16 mouse cellular contexts compared by ENCODE assay signal in genomic region chr2:125293969-125294491, GRCm38 (mm10). TPM values are rescaled to one million over a fixed set of nuclear protein-coding genes. Genes with fewer than 3 reads are reported as not detected.
A peak's percentile ranks its signal among the peaks of the same experiment; 100 is the strongest.
DNase-seq lines count a peak whose midpoint lies in the region; ATAC-seq and TF ChIP-seq lines count a peak whose summit lies in the region.
"Had no signal": no experiment of that assay in that cellular context is flagged by ENCODE, and none has a peak within 500 bp of the region (broad histone marks: within the 10 kb centered on the region; RNA-seq: fewer than 3 reads in every experiment).

No protein-coding gene starts in this region.

- H3K4me2 ChIP-seq in midbrain, embryonic 11.5 days: no peak overlapping the region
- H3K4me2 ChIP-seq: neural tube, embryonic 12.5 days; stomach, embryonic 15.5 days had no signal

- intact Hi-C loops in gastrocnemius, adult 2 months (cut with DNase I): no loop called here

- H3K27me3 ChIP-seq in midbrain, embryonic 11.5 days (ENCODE audit: control insufficient read depth, insufficient read depth, low read length): no peaks in the 10 kb centered on the region
- no peaks in the 10 kb centered on the region for H3K27me3 ChIP-seq in midbrain, embryonic 10.5 days (ENCODE audit: low read depth, poor library complexity, severe bottlenecking)
- H3K27me3 ChIP-seq: neural tube, embryonic 12.5 days; stomach, embryonic 15.5 days had no signal

- H3K4me3 ChIP-seq in gastrocnemius, adult 2 months: no peak overlapping the region
- H3K4me3 ChIP-seq in midbrain, embryonic 11.5 days (ENCODE audit: low read depth, low read length): no peak overlapping the region
- no peak overlapping the region for H3K4me3 ChIP-seq in midbrain, embryonic 10.5 days
- H3K4me3 ChIP-seq: forebrain, embryonic 10.5 days; neural tube, embryonic 12.5 days; stomach, embryonic 15.5 days had no signal

- no peak overlapping the region for H3K9ac ChIP-seq in midbrain, embryonic 11.5 days (ENCODE audit: low read length)
- H3K9ac ChIP-seq: neural tube, embryonic 12.5 days; stomach, embryonic 15.5 days had no signal

- peak overlapping the region; percentile 50 for H3K27ac ChIP-seq in gastrocnemius, adult 2 months
- no peak overlapping the region for H3K27ac ChIP-seq in midbrain, embryonic 11.5 days (ENCODE audit: low read depth, low read length)
- H3K27ac ChIP-seq in midbrain, embryonic 10.5 days (replicated peaks): no peak overlapping the region
- H3K27ac ChIP-seq: forebrain, embryonic 10.5 days; neural tube, embryonic 12.5 days; stomach, embryonic 15.5 days had no signal

- ATAC-seq in midbrain, embryonic 11.5 days (ENCODE audit: low FRiP score): no peak
- no peak for ATAC-seq in megakaryocyte-erythroid progenitor cell, adult 5-6 weeks (replicated peaks; ENCODE audit: low FRiP score, low TSS enrichment, poor library complexity, severe bottlenecking)
- ATAC-seq: inflammation-experienced regulatory T-cells, adult 6 months had no signal

- H3K9me3 ChIP-seq in midbrain, embryonic 11.5 days (ENCODE audit: control insufficient read depth, low read length): no peaks in the 10 kb centered on the region
- no peaks in the 10 kb centered on the region for H3K9me3 ChIP-seq in midbrain, embryonic 10.5 days (replicated peaks)
- H3K9me3 ChIP-seq: forebrain, embryonic 10.5 days; neural tube, embryonic 12.5 days; stomach, embryonic 15.5 days had no signal

- H3K4me1 ChIP-seq in midbrain, embryonic 11.5 days (ENCODE audit: control insufficient read depth, insufficient read depth, low read length): no peaks in the 10 kb centered on the region
- no peaks in the 10 kb centered on the region for H3K4me1 ChIP-seq in midbrain, embryonic 10.5 days
- H3K4me1 ChIP-seq: forebrain, embryonic 10.5 days; neural tube, embryonic 12.5 days; stomach, embryonic 15.5 days had no signal

- peak; percentile 55 for DNase-seq in gastrocnemius, adult 2 months
- no peak for DNase-seq in gastrocnemius, postnatal 10 days
- DNase-seq in midbrain, embryonic 11.5 days (ENCODE audit: low spot score, missing footprints): peak; percentile 33
- DNase-seq in midbrain, embryonic 10.5 days (ENCODE audit: low spot score): no peak
- peak; percentile 85 for DNase-seq in fibroblast of lung, adult 2 months (ENCODE audit: low read depth)
- DNase-seq in kidney, postnatal 4 days: no peak
- DNase-seq: cerebellum, adult 11 months; cerebellum, postnatal 36 days; kidney, adult 8-10 months; kidney, postnatal 25 days; layer of hippocampus, adult 9-11 months had no signal

- WGBS in midbrain, embryonic 11.5 days: 90% methylated on average over 5 of the region's 5 CpGs
- 90% methylated on average over 5 of the region's 5 CpGs for WGBS in midbrain, embryonic 10.5 days

- H3K36me3 ChIP-seq in midbrain, embryonic 11.5 days (ENCODE audit: control insufficient read depth, insufficient read depth, low read length): no peaks in the 10 kb centered on the region
- H3K36me3 ChIP-seq in midbrain, embryonic 10.5 days: no peaks in the 10 kb centered on the region
- H3K36me3 ChIP-seq: forebrain, embryonic 10.5 days; neural tube, embryonic 12.5 days; stomach, embryonic 15.5 days had no signal

- TF ChIP-seq CTCF in gastrocnemius, adult 2 months (IDR thresholded peaks at IDR 0.05): no peak

RNA-seq across cellular contexts. Expression of gene Dut, which starts 47.0 kb away (rescaled TPM):
- total RNA-seq in gastrocnemius, adult 2 months (2021): 1 to 10 TPM; 7.0 to 7.3 TPM
- 10 to 100 TPM; 20.9 to 21.0 TPM for total RNA-seq in gastrocnemius, postnatal 10 days (2021)
- 215 and 220 TPM in 2 replicates for polyA plus RNA-seq in midbrain, embryonic 11.5 days (2014; fragmentation: Nextera tagmentation; extraction: Ambion mirVana)
- 223 and 273 TPM in 2 replicates for polyA plus RNA-seq in midbrain, embryonic 10.5 days (2016; fragmentation: Nextera tagmentation; extraction: Ambion mirVana)
- 495 and 588 TPM in 2 replicates for total RNA-seq in megakaryocyte-erythroid progenitor cell, adult 5-6 weeks (2014; fragmentation: Nextera tagmentation)
- 309 and 443 TPM in 2 replicates for total RNA-seq in megakaryocyte-erythroid progenitor cell, adult 5-6 weeks (2017)

Comparison
In these comparisons a context has a peak if more than half of its experiments do, and no peak if none do; other contexts are left out.
1. DNase-seq: peak in gastrocnemius, adult 2 months (single experiment), midbrain, embryonic 11.5 days (single experiment) and fibroblast of lung, adult 2 months (single experiment); none in gastrocnemius, postnatal 10 days (single experiment), midbrain, embryonic 10.5 days (single experiment) and kidney, postnatal 4 days (0 of 2).
2. RNA of gene Dut, which starts 47.0 kb away (total RNA-seq): 309 to 588 TPM in megakaryocyte-erythroid progenitor cell, adult 5-6 weeks; 20.9 to 21.0 TPM in gastrocnemius, postnatal 10 days and 7.0 to 7.3 TPM in gastrocnemius, adult 2 months; every median in the first group is over 10 times any median in the second.